Mouse (Mus musculus) testis, adult 2 months (tissue): ENCODE results near the gene Gm13275.
"Not testable (repeated sequence)": the region's sequence is repeated elsewhere in the genome, so short reads cannot be mapped to it uniquely, and the experiment has no call there.

Experiments used
- CTCF ChIP-seq: fragments of 200-500 bp; IDR thresholded peaks from 2 replicates; pipeline ENCODE4 v1.5.1; 2012; ENCODE audit warnings: low read depth, mild to moderate bottlenecking, inconsistent platforms, low read length, moderate library complexity; ENCODE audit not compliant: control insufficient read depth, insufficient read depth, insufficient replicate concordance
- POLR2A ChIP-seq: fragments of 200-500 bp; IDR thresholded peaks from 2 replicates; pipeline ENCODE4 v1.6.1; 2012; ENCODE audit warnings: low read depth, mild to moderate bottlenecking, inconsistent platforms, low read length, moderate library complexity; ENCODE audit not compliant: control insufficient read depth

DNA sequence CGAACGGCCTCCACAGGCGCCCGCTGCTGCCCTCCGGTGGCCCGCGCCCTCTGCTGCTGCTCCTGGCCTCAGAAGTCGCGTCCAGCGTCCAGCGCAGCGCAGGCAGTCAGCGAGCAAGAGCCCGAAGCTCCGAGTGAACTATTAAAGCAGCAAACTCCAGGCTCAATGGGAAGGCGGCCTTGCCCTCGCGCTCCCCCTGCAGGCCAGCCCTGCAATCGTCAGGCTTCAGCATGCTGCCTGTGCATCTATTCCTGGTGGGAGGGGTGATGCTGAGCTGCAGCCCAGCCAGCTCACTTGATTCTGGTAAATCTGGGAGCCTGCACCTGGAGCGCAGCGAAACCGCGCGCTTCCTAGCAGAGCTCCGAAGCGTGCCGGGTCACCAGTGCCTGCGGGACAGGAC lies 5.9 kb upstream of the Gm13275 start, which contains the start of gene Gm13277:
- TF ChIP-seq CTCF = peak; percentile 27; the same call in 1 of the 2 replicates
- not testable (repeated sequence) for TF ChIP-seq POLR2A
